Mouse (Mus musculus) testis, adult 2 months (tissue): ENCODE measurements around the gene Prkcsh.

Experiments
- CTCF ChIP-seq: fragments of 200-500 bp; IDR thresholded peaks from 2 replicates; pipeline ENCODE4 v1.5.1; 2012; ENCODE audit warnings: low read depth, mild to moderate bottlenecking, inconsistent platforms, low read length, moderate library complexity; ENCODE audit not compliant: control insufficient read depth, insufficient read depth, insufficient replicate concordance
- POLR2A ChIP-seq: fragments of 200-500 bp; IDR thresholded peaks from 2 replicates; pipeline ENCODE4 v1.6.1; 2012; ENCODE audit warnings: low read depth, mild to moderate bottlenecking, inconsistent platforms, low read length, moderate library complexity; ENCODE audit not compliant: control insufficient read depth

DNA sequence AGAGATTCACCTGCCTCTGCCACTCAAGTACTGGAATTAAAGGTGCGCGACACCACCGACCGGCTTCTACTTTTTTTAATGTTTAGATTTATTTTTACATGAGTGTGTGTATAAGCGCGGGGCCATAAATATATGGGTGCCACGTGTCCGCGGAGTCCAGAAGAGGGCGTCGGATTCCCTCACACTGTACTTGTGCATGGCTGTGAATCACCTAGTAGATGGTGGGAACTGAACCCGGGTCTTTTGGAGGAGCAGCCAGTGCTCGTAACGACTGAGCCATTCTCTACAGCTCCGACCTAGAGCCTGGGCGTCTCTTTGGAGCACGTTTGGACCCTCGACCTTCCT lies 47.4 kb upstream of the Prkcsh start:
- TF ChIP-seq CTCF = no peak
- TF ChIP-seq POLR2A = no peak
